Mouse (Mus musculus) hindbrain, embryonic 10.5 days (tissue): ENCODE data around the gene Bcl9. TPM values are rescaled to one million over a fixed set of nuclear protein-coding genes. Genes with fewer than 3 reads are reported as not detected.
A peak's percentile ranks its signal among the peaks of the same experiment; 100 is the strongest.

Experiments used
- DNase-seq: peaks from one replicate; pipeline ENCODE4 v3.0.0-alpha.2; 2017; ENCODE audit warnings: low spot score
- H3K27ac ChIP-seq: fragments of 300-500 bp; sonication (generic); 2 replicates; pipeline ENCODE4 v1.5.1; 2016; ENCODE audit warnings: mild to moderate bottlenecking, moderate library complexity
- H3K27me3 ChIP-seq: fragments of 300-500 bp; sonication (generic); 2 replicates; pipeline ENCODE4 v1.6.1; 2016; ENCODE audit warnings: mild to moderate bottlenecking; ENCODE audit not compliant: poor library complexity, insufficient read depth, severe bottlenecking
- H3K36me3 ChIP-seq: fragments of 300-500 bp; sonication (generic); 2 replicates; pipeline ENCODE4 v1.6.1; 2016; ENCODE audit warnings: mild to moderate bottlenecking, moderate library complexity
- H3K4me1 ChIP-seq: fragments of 300-500 bp; sonication (generic); replicated peaks from 2 replicates; pipeline ENCODE4 v1.6.1; 2016; ENCODE audit warnings: mild to moderate bottlenecking
- H3K4me3 ChIP-seq: fragments of 300-500 bp; sonication (generic); 2 replicates; pipeline ENCODE4 v1.5.1; 2016; ENCODE audit warnings: mild to moderate bottlenecking, moderate library complexity
- H3K9me3 ChIP-seq: fragments of 300-500 bp; sonication (generic); 2 replicates; pipeline ENCODE4 v1.6.1; 2016; ENCODE audit warnings: mild to moderate bottlenecking, moderate library complexity
- WGBS: fragments of 180-500 bp; shearing (Covaris S2); methylation state at CpG from one replicate; pipeline ENCODE4 v1.1.7; 2016; 5-methylcytosine and 5-hydroxymethylcytosine counted together
- polyA plus RNA-seq: library from polyadenylated mRNA; unstranded; fragments of >200 nt; fragmentation: Nextera tagmentation; extraction: Ambion mirVana; gene quantifications from 2 replicates; pipeline ENCODE4 v1.2.1, GENCODE M21; 2016

Bcl9 gene
- polyA plus RNA-seq, 1 experiment from 2014 or later = 71.6 TPM

DNA sequence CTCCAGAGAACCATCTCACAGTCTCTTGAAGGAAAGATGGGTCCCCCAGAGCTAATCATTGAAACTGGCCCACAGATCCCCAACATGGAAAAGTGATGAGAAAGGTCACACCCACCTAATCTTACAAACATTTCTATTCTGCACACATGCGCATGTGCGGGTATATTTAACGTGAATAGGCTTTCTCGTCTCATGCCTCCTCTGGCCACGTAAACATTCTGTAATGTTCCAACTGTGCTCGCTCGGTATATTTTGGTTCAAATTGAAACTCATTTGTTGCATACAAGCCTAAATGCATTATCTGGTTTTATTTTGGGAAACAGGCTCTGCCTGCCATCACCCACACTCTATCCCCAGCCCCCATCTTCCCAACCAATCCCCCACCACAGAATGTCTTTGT lies 16.3 kb downstream of the Bcl9 start:
- Histone ChIP-seq H3K36me3 (peaks cover 28% of the 10 kb centered on the region), H3K4me1 (peaks cover under 1% of the 10 kb centered on the region), H3K27ac (no peak overlapping the region), H3K27me3 (no peaks in the 10 kb centered on the region), H3K4me3 (no peak overlapping the region), H3K9me3 (no peaks in the 10 kb centered on the region)
- 96% methylated on average over 7 of the region's 7 CpGs for WGBS
- DNase-seq = no peak

DNA sequence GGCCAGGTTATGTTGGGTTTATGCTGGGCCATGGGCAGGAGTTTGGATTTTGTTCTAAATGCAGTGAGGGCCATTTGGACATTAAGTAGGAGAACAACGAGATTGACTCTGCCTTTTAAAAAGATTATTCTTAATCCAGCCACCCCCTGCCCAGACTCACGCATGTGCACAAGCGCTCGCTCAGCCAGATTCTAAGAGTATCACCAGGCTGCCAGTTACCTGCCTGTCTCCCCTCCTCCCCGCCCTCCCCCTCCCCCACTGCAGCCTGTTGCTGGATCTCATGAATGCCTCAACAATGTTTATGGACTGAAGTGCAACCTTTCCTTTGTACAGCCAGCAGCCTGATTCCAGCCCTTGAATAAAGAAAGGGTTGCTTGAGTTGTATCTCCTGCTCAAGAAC lies 22.0 kb downstream of the Bcl9 start:
- Histone ChIP-seq H3K9me3 (no peaks in the 10 kb centered on the region), H3K4me3 (no peak overlapping the region), H3K36me3 (peaks cover 34% of the 10 kb centered on the region), H3K27ac (no peak overlapping the region), H3K27me3 (no peaks in the 10 kb centered on the region), H3K4me1 (peaks cover 13% of the 10 kb centered on the region)
- WGBS = 82% methylated on average over 5 of the region's 5 CpGs
- DNase-seq = no peak

DNA sequence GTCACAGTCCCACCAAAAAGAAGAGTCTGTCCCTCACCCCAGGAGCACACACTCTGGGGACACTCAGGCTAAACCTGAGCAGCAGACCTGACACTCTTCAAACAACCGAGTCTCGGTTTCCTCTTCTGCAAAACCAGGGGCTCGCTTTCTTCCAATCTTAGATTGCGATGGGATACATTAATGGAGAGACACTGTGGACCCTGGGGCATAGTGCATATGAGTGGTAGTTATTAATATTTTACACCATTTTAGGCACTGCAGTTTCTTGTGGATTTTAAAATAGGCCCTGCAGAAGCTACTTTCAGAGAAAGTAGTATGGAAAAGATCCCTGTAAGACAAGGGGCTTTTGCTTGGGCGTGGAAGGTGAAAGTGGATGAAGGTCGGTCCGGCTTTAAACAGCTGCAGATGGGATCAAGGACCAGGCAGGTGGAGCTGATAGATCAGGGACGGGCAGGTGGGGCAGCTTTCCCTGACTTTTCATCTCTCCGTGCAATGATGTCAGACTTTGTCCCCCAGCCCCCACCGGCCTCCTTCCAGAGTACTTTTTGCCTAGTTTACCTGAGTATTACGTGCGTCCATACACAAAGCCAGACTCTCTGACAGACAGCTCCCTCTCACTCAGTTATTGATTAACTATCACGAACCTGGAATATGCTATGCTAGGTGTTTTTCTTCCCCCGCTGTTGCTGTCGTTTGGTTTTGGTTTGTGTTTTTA lies 23.0 kb downstream of the Bcl9 start:
- Histone ChIP-seq H3K4me3 (no peak overlapping the region), H3K27me3 (no peaks in the 10 kb centered on the region), H3K27ac (no peak overlapping the region), H3K4me1 (peaks cover 17% of the 10 kb centered on the region), H3K9me3 (no peaks in the 10 kb centered on the region), H3K36me3 (peaks cover 30% of the 10 kb centered on the region)
- WGBS = 92% methylated on average over 15 of the region's 15 CpGs
- no peak for DNase-seq

DNA sequence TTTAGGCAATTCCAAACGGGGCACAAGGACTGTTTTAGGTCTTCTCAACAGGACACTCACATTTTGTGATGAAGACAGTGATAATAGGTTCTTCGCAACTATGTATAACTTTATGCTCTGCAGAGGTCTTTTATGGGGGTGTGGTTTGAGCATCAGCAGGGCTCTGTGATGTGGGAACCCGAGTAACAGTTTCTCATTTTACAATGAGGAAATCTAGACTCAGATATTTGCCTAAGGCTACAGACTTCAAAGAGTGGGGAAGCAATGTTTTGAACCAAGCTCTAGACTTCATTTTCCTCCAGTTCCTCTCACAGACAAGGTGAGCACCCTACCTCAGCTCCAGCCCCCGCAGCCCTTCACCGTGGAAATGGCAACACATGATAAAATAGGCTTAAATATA lies 23.8 kb downstream of the Bcl9 start:
- Histone ChIP-seq H3K4me1 (peaks cover 23% of the 10 kb centered on the region), H3K27me3 (no peaks in the 10 kb centered on the region), H3K9me3 (no peaks in the 10 kb centered on the region), H3K27ac (no peak overlapping the region), H3K4me3 (no peak overlapping the region), H3K36me3 (peaks cover 37% of the 10 kb centered on the region)
- DNase-seq = no peak
- WGBS = 88% methylated on average over 5 of the region's 5 CpGs

DNA sequence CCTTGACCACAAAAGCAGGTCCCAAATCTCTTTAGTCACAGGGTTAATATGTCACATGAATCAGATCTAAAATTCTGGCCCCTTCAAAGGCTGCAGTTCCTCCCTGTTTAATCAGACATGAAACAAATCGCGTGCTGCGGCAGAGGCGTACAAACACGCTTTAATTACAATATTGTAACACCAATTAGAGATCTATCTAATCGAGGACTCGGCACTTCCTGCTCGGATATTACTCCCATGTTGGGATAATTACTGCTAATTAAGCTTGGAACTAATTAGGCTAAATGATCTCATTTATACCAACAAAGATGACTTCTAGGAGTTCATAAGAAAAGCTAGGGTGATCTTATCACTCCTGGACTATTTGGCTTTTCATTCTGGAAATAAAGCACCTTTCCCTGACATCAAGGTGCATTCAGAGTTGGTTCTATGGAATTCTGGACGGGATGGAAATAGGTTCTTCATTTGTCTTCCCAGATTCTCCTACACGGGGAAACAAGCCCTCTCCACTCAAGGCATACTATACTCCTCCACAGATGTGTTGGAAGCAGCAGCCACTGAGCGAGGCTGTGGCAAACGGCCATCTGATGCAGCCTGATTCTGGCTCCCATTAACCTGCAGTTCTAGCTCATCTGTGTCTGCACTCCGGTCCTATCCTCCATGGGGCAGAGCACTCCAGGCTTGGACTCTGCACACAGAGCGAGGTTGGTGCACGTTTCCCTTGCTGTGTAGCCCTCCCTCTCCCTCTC lies 31.9 kb downstream of the Bcl9 start:
- Histone ChIP-seq H3K36me3 (peaks cover 41% of the 10 kb centered on the region), H3K27ac (no peak overlapping the region), H3K27me3 (no peaks in the 10 kb centered on the region), H3K4me1 (peaks cover 19% of the 10 kb centered on the region), H3K9me3 (no peaks in the 10 kb centered on the region), H3K4me3 (no peak overlapping the region)
- DNase-seq = no peak
- WGBS = 88% methylated on average over 15 of the region's 15 CpGs

DNA sequence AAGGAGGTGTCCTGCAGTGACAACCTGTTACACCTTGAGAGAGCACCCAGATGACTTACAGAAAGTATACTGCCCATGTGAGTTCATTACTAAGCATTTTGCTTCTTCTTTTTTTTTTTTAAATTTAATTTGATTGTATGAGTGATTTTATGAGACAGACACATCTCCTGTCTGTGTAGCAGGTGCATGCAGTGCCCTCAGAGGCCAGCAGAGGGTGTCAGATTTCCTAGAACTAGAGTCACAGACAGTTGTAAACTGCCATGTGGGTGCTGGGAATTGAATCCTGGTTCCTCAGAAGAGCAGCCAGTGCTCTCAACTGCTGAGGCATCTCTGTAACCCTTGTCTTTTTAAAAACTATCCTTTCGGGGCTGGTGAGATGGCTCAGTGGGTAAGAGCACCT lies 35.5 kb downstream of the Bcl9 start:
- no peaks in the 10 kb centered on the region for H3K4me1 ChIP-seq
- peaks cover 20% of the 10 kb centered on the region for H3K9me3 ChIP-seq
- no peak overlapping the region for H3K4me3 ChIP-seq
- peaks cover 45% of the 10 kb centered on the region for H3K36me3 ChIP-seq
- WGBS = 94% methylated on average over 1 of the region's 1 CpGs
- H3K27me3 ChIP-seq = no peaks in the 10 kb centered on the region
- no peak for DNase-seq
- no peak overlapping the region for H3K27ac ChIP-seq

DNA sequence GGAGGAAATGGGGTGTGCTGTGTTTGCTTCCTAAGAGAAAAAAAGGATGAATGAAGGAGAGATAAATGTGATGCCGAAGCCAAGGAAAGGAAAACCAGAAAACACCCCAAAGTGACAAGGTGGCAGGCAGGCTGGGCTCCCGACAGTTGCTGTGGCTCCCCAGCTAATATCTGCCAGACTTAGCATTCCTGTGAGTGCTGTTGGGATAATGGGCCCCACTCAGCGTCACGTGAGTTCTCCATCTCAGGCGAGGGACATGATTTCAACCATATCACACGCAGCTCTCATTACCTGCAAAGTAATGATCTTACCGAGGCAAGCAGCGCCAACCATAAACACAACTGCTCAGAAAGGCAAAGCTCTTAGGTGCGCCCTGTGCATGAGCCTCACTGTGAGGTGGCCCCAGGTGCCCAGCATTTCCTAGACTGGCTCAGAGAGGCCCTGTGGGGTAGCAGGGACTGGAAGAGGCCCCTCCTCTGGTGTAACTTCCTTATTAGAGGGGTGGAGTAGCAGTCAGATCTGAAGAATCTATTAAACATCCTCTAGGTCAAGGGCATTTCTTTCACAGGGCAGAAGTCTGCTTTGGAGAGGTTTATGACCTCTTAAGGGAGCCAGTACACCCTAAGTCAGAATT lies 41.9 kb downstream of the Bcl9 start:
- peak overlapping the region; percentile 46 for H3K27ac ChIP-seq
- no peak for DNase-seq
- H3K4me3 ChIP-seq = no peak overlapping the region

DNA sequence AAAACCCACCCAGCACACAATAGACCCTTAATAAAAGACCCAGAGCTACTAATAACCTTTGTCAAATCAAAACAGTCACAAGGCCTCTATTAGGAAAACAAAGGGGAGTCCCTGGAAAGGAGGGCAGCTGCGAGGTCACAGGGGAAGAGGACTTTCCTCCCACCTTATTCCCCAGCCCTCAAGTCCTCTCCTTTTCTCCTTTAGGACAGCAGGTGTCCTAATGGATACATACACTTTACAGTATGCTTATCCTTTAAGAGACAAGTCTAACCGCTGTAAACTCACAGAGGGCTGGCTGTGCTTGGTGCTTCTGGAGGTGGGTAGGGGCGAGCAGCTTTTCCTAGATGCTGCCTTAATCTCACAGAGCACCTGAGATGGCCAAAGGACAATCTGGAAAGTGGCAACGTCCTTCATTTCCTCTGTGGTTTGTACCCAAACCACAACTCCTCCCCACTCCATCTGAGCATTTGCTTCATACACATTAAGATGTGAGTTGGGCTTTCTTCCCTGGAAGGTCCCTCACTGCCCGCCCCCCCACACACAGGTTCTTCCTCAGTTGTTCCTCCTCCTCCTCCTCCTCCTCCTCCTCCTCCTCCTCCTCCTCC lies 42.8 kb downstream of the Bcl9 start:
- Histone ChIP-seq H3K4me1 (peaks cover 42% of the 10 kb centered on the region), H3K27ac (peak overlapping the region; percentile 46), H3K4me3 (no peak overlapping the region), H3K36me3 (peaks cover 17% of the 10 kb centered on the region), H3K9me3 (peaks cover 15% of the 10 kb centered on the region), H3K27me3 (no peaks in the 10 kb centered on the region)
- no peak for DNase-seq
- WGBS = 18% methylated on average over 5 of the region's 5 CpGs

More for the DNA sequence above, 41.9 kb downstream of the Bcl9 start:
- 42% methylated on average over 9 of the region's 9 CpGs for WGBS
- H3K9me3 ChIP-seq = peaks cover 20% of the 10 kb centered on the region
- peaks cover 42% of the 10 kb centered on the region for H3K4me1 ChIP-seq
- H3K36me3 ChIP-seq = peaks cover 21% of the 10 kb centered on the region
- no peaks in the 10 kb centered on the region for H3K27me3 ChIP-seq

DNA sequence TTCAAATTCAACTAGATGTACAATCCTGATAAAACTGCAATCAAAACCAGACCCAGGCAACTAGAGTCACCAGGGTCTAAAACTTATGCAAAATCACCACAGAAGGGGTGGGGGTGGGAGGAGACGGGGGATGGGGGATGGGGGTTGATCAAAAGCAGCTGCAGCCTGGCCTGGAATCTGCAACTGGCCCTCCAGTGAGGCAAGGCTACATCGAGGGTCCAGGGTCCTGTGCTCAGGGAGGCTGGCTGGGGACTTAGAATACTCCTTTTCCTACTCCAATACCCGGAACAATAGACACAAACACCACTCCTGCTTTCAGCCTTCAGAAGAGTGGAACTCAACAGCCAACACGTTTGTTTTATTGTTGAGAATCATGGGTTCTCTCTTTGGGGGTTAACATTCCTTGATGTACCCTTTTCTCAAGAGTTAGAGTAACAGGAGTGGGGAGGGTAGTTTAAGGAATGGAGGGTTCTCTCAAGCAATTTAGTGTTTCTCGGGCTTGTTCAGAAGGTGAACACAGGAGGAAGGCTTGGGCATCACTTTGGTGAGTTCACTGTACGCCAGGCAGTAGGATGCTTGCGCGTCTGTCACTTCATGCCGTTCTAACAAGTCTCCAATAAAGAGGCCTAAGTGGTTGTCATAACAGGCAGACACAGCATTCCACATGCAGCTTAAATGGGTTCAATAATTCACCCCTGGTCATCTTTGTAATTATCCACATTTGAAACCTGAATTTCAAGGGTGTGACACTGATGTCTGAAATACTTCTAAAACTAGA lies 43.7 kb downstream of the Bcl9 start:
- H3K9me3 ChIP-seq = peaks cover 6% of the 10 kb centered on the region
- DNase-seq = peak; percentile 74
- 23% methylated on average over 9 of the region's 9 CpGs for WGBS
- H3K36me3 ChIP-seq = peaks cover 7% of the 10 kb centered on the region
- no peak overlapping the region; the same call in 1 of the 2 replicates for H3K4me3 ChIP-seq
- no peaks in the 10 kb centered on the region for H3K27me3 ChIP-seq
- H3K27ac ChIP-seq = peak overlapping the region; percentile 60
- peaks cover 42% of the 10 kb centered on the region for H3K4me1 ChIP-seq

DNA sequence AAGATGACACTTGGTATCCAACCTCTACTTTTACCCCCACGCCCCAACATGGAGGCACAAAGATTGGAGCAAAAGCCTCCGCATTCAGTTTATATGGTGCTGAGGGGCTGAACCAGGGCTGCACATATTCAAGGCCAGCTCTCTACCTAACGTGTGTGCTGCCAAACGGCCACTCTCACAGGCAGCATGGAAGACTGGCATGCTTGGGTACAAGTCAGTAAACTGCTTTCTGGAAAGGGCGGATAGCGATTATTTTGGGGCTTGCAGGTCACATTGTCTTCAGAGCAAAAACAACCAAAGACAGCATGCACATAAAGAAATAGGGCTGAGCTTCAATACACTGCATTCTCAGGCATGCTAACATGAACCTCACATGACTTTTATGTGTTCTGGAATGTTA lies 44.8 kb downstream of the Bcl9 start:
- Histone ChIP-seq H3K4me1 (peaks cover 42% of the 10 kb centered on the region), H3K36me3 (no peaks in the 10 kb centered on the region), H3K27ac (peak overlapping the region; percentile 59; the same call in 1 of the 2 replicates), H3K4me3 (no peak overlapping the region), H3K27me3 (no peaks in the 10 kb centered on the region), H3K9me3 (no peaks in the 10 kb centered on the region)
- no peak for DNase-seq
- 79% methylated on average over 6 of the region's 6 CpGs for WGBS

DNA sequence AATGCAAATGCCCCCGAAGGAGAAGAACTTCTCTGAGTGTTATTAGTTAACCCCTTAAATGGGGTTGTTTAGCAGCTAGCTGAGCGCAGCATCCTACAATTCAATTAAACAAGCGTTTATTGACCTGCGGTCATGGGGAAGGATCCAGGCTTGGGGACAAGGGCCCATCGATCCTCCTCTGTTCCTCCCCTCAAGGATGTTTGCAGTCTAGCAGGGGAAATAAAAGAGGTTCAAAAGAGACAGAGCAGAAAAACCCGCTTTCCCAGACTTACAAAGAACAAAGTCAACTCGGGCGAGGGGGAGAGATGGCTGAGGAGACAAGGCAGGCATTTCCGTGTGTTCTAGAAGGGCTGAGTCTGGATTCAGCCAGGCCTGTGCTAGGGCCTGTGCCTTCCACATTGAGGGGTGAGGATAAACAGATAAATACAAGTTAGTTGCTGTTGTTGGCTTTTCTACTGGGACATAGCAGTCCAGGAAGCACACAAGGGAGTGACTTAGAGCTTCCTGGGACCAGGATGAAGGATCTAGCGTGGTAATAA lies 55.0 kb downstream of the Bcl9 start:
- Histone ChIP-seq H3K36me3 (peaks cover 3% of the 10 kb centered on the region; the same call in 1 of the 2 replicates), H3K9me3 (no peaks in the 10 kb centered on the region), H3K4me1 (peaks cover 18% of the 10 kb centered on the region), H3K4me3 (no peak overlapping the region), H3K27ac (peak overlapping the region; percentile 50; the same call in 1 of the 2 replicates), H3K27me3 (no peaks in the 10 kb centered on the region)
- 51% methylated on average over 10 of the region's 10 CpGs for WGBS
- DNase-seq = no peak

DNA sequence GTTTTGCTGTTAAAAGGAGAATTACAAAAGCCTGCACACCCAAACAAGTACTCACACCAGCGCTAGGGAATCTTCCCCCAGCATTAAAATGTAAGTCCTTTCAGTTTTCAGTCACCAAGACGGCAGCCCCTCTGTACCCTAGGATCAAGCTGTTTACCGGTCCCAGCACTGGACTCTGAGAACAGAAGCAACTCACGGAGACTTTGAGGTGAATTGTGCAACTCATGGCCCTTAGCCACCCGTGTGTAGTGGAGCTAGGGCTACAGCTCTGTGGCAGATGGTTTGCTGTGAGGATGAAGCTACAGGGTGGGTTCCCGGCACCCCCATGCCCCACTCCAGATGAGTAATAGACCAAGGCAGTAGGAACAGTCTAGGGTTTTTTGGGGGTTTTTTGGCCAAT lies 55.9 kb downstream of the Bcl9 start:
- no peaks in the 10 kb centered on the region for H3K9me3 ChIP-seq
- H3K36me3 ChIP-seq = peaks cover 3% of the 10 kb centered on the region; the same call in 1 of the 2 replicates
- no peak overlapping the region for H3K4me3 ChIP-seq
- no peaks in the 10 kb centered on the region for H3K27me3 ChIP-seq
- WGBS = 60% methylated on average over 6 of the region's 6 CpGs
- peaks cover 18% of the 10 kb centered on the region for H3K4me1 ChIP-seq
- DNase-seq = no peak
- peak overlapping the region; percentile 57; the same call in 1 of the 2 replicates for H3K27ac ChIP-seq
